Mouse (Mus musculus) spleen, adult 2 months (tissue): ENCODE measurements around the gene Dse. TPM values are rescaled to one million over a fixed set of nuclear protein-coding genes. Genes with fewer than 3 reads are reported as not detected.

Experiments used
- DNase-seq, 2 experiments: peaks; one replicate each; pipeline versions ENCODE4 v3.0.0 to v3.0.0-alpha.2; 2012 to 2021; ENCODE audit warnings: low spot score in 2 of 2, low read depth in 1 of 2
- H3K27ac ChIP-seq: fragments of 200-500 bp; 2 replicates; pipeline ENCODE4 v1.5.1; 2012; ENCODE audit warnings: low read length, inconsistent platforms; ENCODE audit not compliant: insufficient read depth
- H3K27me3 ChIP-seq: fragments of 200-500 bp; 2 replicates; pipeline ENCODE4 v1.6.1; 2012; ENCODE audit warnings: mild to moderate bottlenecking, moderate library complexity, low read length, inconsistent platforms; ENCODE audit not compliant: control insufficient read depth, insufficient read depth
- H3K36me3 ChIP-seq: fragments of 200-500 bp; 2 replicates; pipeline ENCODE4 v1.6.1; 2012; ENCODE audit warnings: mild to moderate bottlenecking, low read length, inconsistent platforms; ENCODE audit not compliant: control insufficient read depth, insufficient read depth
- H3K4me1 ChIP-seq: fragments of 200-500 bp; 2 replicates; pipeline ENCODE4 v1.6.1; 2011; ENCODE audit warnings: inconsistent platforms; ENCODE audit not compliant: control insufficient read depth, insufficient read depth, insufficient read length
- H3K4me3 ChIP-seq: fragments of 200-500 bp; 2 replicates; pipeline ENCODE4 v1.5.1; 2011; ENCODE audit warnings: mild to moderate bottlenecking, inconsistent platforms; ENCODE audit not compliant: insufficient read depth, insufficient read length; ENCODE audit errors: extremely low read depth
- CTCF ChIP-seq: fragments of 200-500 bp; IDR thresholded peaks from 2 replicates; pipeline ENCODE4 v1.5.1; 2011; ENCODE audit warnings: mild to moderate bottlenecking, inconsistent platforms; ENCODE audit not compliant: insufficient read depth, insufficient read length, insufficient replicate concordance; ENCODE audit errors: extremely low read depth
- POLR2A ChIP-seq: fragments of 200-500 bp; IDR thresholded peaks from 2 replicates; pipeline ENCODE4 v1.6.1; 2011; ENCODE audit warnings: low read depth, low read length, inconsistent platforms
- WGBS: fragments of 180-500 bp; shearing (Covaris S2); methylation state at CpG from one replicate; pipeline ENCODE4 v1.1.7; 2018; 5-methylcytosine and 5-hydroxymethylcytosine counted together
- polyA plus RNA-seq: library from polyadenylated mRNA; depleted of rRNA; stranded (reverse); fragments of >200 nt; gene quantifications from 2 replicates; pipeline ENCODE4 v1.2.3, GENCODE M21; 2012

Gene Dse
- polyA plus RNA-seq, 1 experiment = 12.9 TPM

DNA sequence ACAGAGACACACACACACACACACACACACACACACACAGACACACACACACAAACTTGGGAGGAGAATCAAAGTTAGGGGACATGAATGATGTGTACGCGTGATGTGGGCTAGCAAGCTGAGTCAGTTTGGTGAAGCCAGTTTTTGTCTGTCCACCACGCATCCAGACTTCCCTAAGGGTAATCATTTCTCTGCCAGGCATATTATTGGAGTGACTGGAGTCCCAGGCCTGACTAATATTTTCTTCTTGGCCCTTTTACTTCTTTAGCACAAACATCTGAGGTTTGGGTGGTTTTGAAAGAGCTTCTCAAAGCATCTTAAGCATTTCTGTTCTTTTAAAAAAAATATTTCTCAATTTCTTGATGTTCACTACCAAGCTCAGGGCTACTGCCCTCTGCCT, 10.7 kb upstream of the Dse start:
- H3K27me3 ChIP-seq = no peaks in the 10 kb centered on the region
- H3K4me3 ChIP-seq = no peak overlapping the region
- no peak overlapping the region for H3K27ac ChIP-seq
- no peak for TF ChIP-seq CTCF
- no peak for TF ChIP-seq POLR2A
- H3K4me1 ChIP-seq = no peaks in the 10 kb centered on the region
- DNase-seq = no peak
- 96% methylated on average over 3 of the region's 3 CpGs for WGBS
- H3K36me3 ChIP-seq = no peaks in the 10 kb centered on the region

DNA sequence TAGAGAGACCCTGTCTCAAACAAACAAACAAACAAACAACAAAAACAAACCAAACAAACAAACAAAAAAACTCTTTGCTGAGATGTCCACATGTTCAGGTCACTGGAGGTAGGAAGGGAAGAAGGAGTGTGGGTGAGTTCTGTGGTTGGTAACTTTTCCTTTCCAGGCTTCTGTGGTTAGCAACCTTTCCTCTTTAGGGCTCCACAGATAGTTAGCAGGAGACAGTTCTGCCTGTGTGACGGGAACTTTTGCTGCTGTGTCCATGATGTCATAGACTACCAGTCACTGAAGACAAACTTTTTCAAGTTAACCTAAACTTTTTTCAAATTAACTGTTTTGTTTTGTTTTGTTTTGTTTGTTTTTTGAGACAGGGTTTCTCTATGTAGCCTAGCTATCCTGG, 8.2 kb upstream of the Dse start:
- 32% methylated on average over 1 of the region's 1 CpGs for WGBS
- no peak for DNase-seq
- no peaks in the 10 kb centered on the region for H3K27me3 ChIP-seq
- H3K4me1 ChIP-seq = no peaks in the 10 kb centered on the region
- no peaks in the 10 kb centered on the region for H3K36me3 ChIP-seq
- no peak overlapping the region for H3K27ac ChIP-seq
- TF ChIP-seq CTCF (no peak), POLR2A (no peak)
- no peak overlapping the region for H3K4me3 ChIP-seq

DNA sequence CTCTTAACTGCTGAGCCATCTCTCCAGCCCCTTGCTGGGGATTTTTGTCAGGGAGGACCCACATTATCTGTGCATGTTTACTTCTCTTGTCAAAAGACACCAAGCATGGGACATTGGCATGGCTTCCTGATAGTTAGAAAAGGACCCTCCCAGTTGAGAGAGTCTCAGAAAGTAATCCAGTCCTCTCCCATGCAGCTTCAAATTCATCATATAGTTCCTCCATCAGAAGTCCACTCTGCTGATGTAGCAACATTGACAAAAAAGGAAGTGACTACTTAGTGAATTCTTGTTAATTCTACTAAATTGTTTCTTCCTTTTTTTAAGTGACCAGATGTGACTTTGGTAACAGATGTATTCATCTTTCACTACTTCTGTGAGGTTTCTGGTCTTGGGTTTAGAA, 2.4 kb upstream of the Dse start:
- DNase-seq = no peak
- Histone ChIP-seq H3K4me3 (no peak overlapping the region), H3K27me3 (peaks cover 6% of the 10 kb centered on the region), H3K36me3 (no peaks in the 10 kb centered on the region), H3K4me1 (peaks cover 11% of the 10 kb centered on the region), H3K27ac (no peak overlapping the region)
- no peak for TF ChIP-seq CTCF
- TF ChIP-seq POLR2A = no peak

DNA sequence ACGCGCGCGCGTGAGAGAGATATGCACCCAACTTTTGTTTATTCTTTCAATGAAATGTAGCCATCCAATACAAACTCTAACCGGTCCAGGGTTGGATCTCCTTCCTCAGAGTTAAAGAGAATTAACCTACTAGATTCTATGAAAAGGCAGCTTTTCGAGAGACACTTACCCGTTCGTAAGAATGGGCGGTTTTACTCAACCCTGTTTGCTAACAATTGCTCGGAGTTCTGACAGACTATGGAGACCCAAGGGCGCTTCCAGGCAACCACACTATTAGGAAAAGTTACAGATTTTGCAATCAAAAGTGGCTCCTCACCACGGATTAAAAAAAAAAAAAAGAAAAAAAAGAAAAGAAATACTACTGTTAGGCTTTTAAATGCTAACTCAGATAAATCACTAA, 516 bp upstream of the Dse start:
- TF ChIP-seq CTCF (no peak), POLR2A (no peak)
- H3K27ac ChIP-seq = 0 out of 2 replicates have a peak overlapping the region, but pooled peaks have one; percentile 35

DNA sequence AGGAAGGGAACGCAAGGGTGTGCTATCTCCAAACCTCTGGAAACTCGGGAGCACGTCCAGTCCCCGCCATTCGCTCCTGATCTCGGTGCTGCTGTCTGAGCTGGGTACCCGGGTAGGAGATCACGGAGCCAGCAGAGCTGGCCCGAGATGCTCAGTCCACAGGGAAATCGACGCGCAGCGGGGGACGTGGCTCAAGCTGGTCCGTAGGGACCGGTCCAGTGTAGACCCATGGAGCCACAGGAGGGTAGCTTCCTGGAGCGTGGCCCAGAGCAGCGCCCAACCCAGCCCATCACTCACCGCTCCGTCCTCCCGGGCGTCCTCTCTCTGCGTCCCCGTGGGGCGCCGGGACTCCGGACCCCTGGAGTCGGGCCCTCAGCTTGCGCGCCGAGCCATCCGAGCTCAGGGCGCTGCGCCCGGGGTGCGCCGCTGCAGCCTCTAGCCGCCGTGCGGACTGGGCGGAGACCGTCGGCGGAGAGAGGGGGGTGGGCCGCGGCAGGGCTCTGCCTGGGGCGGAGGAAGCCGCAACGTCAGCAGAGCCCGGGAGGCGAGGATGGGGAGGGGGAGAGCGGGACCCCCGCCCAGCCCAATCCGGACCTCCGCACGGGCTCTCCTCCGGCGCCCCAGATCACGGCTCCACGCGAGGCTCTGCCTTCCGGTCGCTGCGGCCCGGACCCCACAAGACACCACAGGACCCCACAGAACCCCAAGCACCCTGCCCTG, 572 bp downstream of the Dse start:
- Histone ChIP-seq H3K27me3 (peaks cover 6% of the 10 kb centered on the region), H3K27ac (peak overlapping the region; percentile 81), H3K36me3 (no peaks in the 10 kb centered on the region), H3K4me1 (peaks cover 11% of the 10 kb centered on the region), H3K4me3 (peak overlapping the region; percentile 95)
- no peak for TF ChIP-seq CTCF
- TF ChIP-seq POLR2A = peak; percentile 27
- DNase-seq = peak in 1 of 2 experiments; percentile 47
- WGBS = 1% methylated on average over 60 of the region's 65 CpGs

More for the DNA sequence above, 516 bp upstream of the Dse start:
- no peak for DNase-seq
- Histone ChIP-seq H3K4me1 (peaks cover 11% of the 10 kb centered on the region), H3K36me3 (no peaks in the 10 kb centered on the region), H3K27me3 (peaks cover 6% of the 10 kb centered on the region), H3K4me3 (no peak overlapping the region)
- WGBS = 69% methylated on average over 13 of the region's 13 CpGs

DNA sequence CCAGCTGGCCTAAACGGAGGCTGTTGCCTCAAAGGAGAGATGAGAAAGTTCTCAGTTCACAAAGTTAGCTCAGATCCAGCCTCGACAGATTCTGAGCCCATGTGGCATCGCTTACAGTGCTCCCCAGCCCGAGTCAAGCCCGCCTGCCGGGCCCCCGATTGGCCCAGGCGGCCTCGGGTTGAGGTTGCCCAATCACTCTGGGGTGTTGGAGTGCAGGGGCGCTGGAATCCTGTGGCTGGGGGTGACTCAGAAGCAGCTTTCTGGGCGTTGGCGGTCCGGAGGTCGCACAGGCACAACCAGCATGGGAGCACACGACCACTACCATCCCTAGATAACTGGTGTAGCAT, 1.1 kb downstream of the Dse start:
- WGBS = 8% methylated on average over 15 of the region's 15 CpGs
- no peaks in the 10 kb centered on the region for H3K36me3 ChIP-seq
- H3K27ac ChIP-seq = peak overlapping the region; percentile 81
- H3K4me3 ChIP-seq = peak overlapping the region; percentile 95
- peaks cover 11% of the 10 kb centered on the region for H3K4me1 ChIP-seq
- peak in 1 of 2 experiments; percentile 33 for DNase-seq
- TF ChIP-seq POLR2A (no peak), CTCF (no peak)
- peaks cover 6% of the 10 kb centered on the region for H3K27me3 ChIP-seq

DNA sequence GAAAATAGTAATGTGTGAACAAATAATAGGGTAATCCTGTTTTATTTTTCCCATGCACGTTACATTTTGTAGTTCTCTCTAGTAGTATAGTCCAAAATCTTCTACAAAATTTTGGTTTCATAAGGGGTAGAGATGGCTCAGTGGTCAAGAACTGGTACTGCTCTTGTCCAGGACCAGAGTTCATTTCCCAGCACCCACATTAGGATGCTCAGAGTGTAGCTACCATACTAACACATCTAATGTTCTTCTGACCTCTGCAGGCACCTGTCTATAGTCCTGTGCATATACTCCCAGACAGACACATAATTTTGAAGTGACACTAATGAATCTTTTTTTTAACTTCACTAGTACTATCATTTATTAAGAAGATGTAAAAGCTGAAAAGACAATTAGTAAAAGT, 1.7 kb downstream of the Dse start:
- H3K27me3 ChIP-seq = peaks cover 6% of the 10 kb centered on the region
- H3K4me1 ChIP-seq = peaks cover 11% of the 10 kb centered on the region
- no peaks in the 10 kb centered on the region for H3K36me3 ChIP-seq
- H3K4me3 ChIP-seq = no peak overlapping the region
- H3K27ac ChIP-seq = no peak overlapping the region
- no peak for DNase-seq
- 88% methylated on average over 1 of the region's 1 CpGs for WGBS
- TF ChIP-seq CTCF (no peak), POLR2A (no peak)
